Mouse (Mus musculus): Measurements from ENCODE around the gene Phrf1. TPM values are rescaled to one million over a fixed set of nuclear protein-coding genes. Genes with fewer than 3 reads are reported as not detected.

The Phrf1 gene
- polyA plus RNA-seq, 1 experiment from 2014 or later, result 56.7 TPM

DNA sequence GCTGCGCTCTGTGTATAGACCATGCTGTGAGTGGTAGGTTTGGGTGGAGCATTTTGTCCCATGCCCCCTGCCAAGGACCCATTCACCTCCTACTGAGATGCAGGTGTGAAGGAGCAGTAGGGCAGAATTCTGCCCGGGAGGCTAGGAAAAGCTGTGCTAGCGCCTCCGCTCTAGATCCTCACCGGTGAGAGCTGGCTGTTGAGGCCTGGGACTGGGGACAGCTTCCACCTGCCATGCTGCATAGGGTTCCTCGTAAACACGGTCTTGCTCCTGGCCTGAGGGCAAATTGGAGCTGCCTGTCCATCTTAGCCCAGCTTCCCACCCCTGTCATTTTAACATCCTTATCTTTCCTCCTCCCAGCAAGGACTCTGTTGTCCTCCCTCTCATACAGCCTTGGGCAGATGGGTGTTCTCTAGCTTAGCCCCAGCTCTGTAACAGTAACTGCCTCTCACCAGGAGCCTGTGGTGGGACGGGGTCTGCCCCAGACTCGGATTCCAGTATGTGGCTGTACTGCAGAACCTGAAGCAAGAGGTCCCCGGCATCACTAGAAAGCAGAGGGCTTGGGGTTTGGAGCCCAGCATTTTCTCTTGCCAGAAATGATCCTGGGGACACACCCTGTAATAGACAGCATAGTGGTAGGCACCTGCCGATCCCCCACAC, 35.6 kb downstream of the Phrf1 start:
- Histone ChIP-seq H3K36me3 (ENCODE audit: control insufficient read depth, insufficient read depth, low read length) (peaks cover 24% of the 10 kb centered on the region), H3K27ac (ENCODE audit: low read length) (no peak overlapping the region), H3K4me3 (ENCODE audit: low read length) (no peak overlapping the region), H3K9me3 (ENCODE audit: control insufficient read depth, low read length) (no peaks in the 10 kb centered on the region), H3K4me2 (ENCODE audit: low read depth, low read length) (no peak overlapping the region), H3K9ac (ENCODE audit: low read depth, low read length) (no peak overlapping the region), H3K4me1 (ENCODE audit: control insufficient read depth, insufficient read depth, low read length) (peaks cover 12% of the 10 kb centered on the region), H3K27me3 (replicated peaks; ENCODE audit: control insufficient read depth, insufficient read depth, low read length) (no peaks in the 10 kb centered on the region)
- no peak for ATAC-seq
- 72% methylated on average over 11 of the region's 11 CpGs for WGBS

DNA sequence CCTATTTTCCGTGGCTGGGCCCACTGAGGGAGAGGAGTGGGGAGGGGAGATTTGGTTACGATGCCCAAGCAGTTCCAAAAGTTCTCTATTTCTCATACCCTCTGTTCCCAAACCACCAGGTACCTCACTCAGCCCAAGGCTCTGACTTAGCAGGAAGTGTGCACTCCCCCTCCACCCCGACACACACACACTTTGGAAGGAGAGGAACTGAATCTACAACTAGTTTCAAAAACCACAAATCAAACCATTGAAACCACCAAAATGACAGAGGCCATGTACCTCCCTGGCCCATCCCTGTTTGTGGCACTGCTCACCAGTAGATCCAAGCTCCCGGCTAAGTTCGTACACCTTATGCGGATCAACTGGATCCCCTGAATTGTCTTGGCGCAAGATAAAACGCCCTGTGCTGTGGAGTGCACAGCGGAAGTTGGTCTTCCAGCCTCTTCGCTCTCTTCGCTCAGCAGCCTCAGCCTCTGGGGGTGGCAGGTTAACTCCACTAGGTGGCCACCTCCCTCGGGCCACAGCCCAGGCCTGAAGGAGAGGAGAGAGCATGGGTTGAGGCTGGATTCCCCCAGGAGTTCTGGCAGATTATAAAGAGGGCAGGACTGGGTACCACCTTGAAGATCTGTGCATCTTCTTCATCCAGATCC, 36.3 kb downstream of the Phrf1 start:
- 30% methylated on average over 12 of the region's 12 CpGs for WGBS
- Histone ChIP-seq H3K36me3 (ENCODE audit: control insufficient read depth, insufficient read depth, low read length) (peaks cover 20% of the 10 kb centered on the region), H3K4me3 (ENCODE audit: low read length) (0 out of 2 replicates have a peak overlapping the region, but pooled peaks have one; percentile 3), H3K9me3 (ENCODE audit: control insufficient read depth, low read length) (no peaks in the 10 kb centered on the region), H3K27me3 (replicated peaks; ENCODE audit: control insufficient read depth, insufficient read depth, low read length) (no peaks in the 10 kb centered on the region), H3K27ac (ENCODE audit: low read length) (no peak overlapping the region), H3K4me1 (ENCODE audit: control insufficient read depth, insufficient read depth, low read length) (peaks cover 12% of the 10 kb centered on the region), H3K9ac (ENCODE audit: low read depth, low read length) (peak overlapping the region; percentile 65; the same call in 1 of the 2 replicates), H3K4me2 (ENCODE audit: low read depth, low read length) (peak overlapping the region; percentile 58; the same call in 1 of the 2 replicates)
- peak; percentile 62 for ATAC-seq

DNA sequence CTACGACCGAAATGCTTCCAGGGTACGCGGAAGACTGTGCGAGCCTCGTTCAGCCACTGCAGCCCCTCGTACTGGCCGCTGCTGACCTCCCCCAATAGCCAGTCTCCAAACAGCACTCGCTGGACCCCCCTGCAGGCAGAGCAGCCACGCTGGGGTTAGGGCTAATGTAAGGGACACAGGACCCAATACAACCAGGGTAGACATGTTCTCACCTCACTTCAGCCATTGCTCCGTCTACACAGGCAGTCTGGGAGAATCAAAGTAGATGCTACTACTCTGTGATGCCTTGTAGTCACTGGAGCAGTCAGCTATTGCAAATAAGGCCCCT, 36.8 kb downstream of the Phrf1 start:
- H3K27ac ChIP-seq (ENCODE audit: low read length), result no peak overlapping the region
- H3K27me3 ChIP-seq (replicated peaks; ENCODE audit: control insufficient read depth, insufficient read depth, low read length), result no peaks in the 10 kb centered on the region
- H3K9ac ChIP-seq (ENCODE audit: low read depth, low read length), result peak overlapping the region; percentile 65; the same call in 1 of the 2 replicates
- 46% methylated on average over 11 of the region's 11 CpGs for WGBS
- peak overlapping the region; percentile 58 for H3K4me2 ChIP-seq (ENCODE audit: low read depth, low read length)
- ATAC-seq, result peak; percentile 16; the same call in 1 of the 2 replicates
- H3K4me3 ChIP-seq (ENCODE audit: low read length), result 0 out of 2 replicates have a peak overlapping the region, but pooled peaks have one; percentile 3
- H3K36me3 ChIP-seq (ENCODE audit: control insufficient read depth, insufficient read depth, low read length), result peaks cover 18% of the 10 kb centered on the region
- peaks cover 12% of the 10 kb centered on the region for H3K4me1 ChIP-seq (ENCODE audit: control insufficient read depth, insufficient read depth, low read length)
- no peaks in the 10 kb centered on the region for H3K9me3 ChIP-seq (ENCODE audit: control insufficient read depth, low read length)

DNA sequence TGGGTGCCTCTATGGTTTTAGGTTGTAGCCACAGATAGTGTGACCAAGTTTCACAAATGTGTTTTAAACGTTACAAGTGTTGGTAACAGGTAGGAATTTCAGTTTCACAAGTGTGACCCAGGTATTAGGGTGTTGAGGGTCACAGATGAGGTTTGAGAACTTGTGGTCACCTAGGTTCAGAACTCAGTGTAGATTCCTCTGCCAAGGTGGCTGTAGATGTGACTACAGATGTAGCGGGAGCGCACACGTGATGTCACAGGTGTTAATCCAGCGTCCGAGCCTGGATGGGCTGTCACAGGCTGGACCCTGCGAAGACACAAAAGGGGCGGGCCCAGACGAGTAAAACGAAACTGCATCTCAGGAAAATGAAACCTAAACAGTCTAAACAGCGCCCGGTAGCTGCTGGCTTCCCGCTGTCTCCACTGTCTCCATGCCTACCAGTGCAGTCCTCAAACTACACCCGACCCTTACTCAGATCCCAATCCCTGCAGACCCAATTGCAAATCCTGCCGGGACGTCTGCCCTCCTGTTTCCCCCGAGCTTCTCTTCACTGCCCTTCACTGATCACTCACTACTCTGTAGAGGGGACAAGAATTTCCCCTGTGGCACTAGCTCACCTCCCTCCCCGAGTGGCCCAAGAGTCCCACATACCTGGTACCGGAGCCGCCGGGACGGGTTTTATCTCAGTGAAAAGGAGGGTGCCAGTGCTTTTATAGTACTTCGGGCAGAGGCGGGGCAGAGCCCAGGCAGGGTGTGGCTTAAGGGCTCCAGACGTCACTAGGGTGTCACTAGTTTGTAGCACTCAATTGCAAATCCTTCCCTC, 37.4 kb downstream of the Phrf1 start, which contains the start of gene Irf7:
Gene Irf7, minus strand, starts transcription at position 743 of the 823 bp plus-strand sequence.
- peak within 1 kb of the TSS; percentile 58 for H3K4me2 ChIP-seq (ENCODE audit: low read depth, low read length)
- H3K9ac ChIP-seq (ENCODE audit: low read depth, low read length), result peak within 1 kb of the TSS; percentile 65
- no peaks in the 10 kb centered on the region for H3K27me3 ChIP-seq (replicated peaks; ENCODE audit: control insufficient read depth, insufficient read depth, low read length)
- H3K27ac ChIP-seq (ENCODE audit: low read length), result no peak within 1 kb of the TSS
- H3K4me3 ChIP-seq (ENCODE audit: low read length), result peak within 1 kb of the TSS; percentile 57
- H3K36me3 ChIP-seq (ENCODE audit: control insufficient read depth, insufficient read depth, low read length), result peaks cover 12% of the 10 kb centered on the region; the same call in 1 of the 2 replicates
- H3K4me1 ChIP-seq (ENCODE audit: control insufficient read depth, insufficient read depth, low read length), result peaks cover 12% of the 10 kb centered on the region
- 8% methylated on average over 25 of the region's 25 CpGs for WGBS
- ATAC-seq, result peak; percentile 80
- H3K9me3 ChIP-seq (ENCODE audit: control insufficient read depth, low read length), result no peaks in the 10 kb centered on the region

DNA sequence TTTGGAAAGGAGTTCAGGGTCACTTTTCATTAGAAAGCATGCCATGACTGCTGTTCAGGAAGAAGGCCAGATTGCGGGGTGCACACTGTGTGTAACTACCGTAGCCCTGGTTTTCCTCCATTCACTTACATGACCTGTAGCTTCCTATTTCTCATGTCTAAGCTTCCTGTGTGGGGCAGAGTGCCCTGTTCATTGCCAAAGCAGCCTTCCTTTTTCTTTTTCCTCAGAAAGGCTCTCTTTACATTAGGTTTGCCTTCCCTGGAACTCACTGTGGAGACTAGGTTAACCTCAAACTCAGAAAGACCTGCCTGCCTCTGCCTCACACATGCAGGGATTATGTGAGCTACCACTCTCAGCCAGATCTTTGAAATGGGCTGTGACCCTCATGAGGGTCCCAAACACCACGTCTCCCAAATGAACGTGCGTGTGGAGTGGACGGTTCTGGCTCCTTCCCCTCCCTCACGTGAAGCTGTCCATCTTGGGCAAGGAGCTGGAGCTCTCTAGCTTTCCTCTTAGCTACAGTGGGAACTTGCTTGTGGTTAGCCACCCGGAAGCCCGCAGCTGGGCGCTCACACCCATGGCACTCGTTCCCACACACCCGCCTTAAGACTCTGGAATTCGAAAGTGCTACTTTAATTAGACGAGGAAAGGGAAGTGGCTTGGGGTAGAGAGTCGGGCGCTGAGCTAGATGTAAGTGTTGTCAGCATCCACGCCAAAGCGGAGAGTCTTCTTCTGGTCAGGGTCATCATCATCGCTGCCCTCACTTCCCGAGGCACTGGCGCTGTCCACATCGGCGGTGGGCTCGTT, 40.1 kb downstream of the Phrf1 start:
- Histone ChIP-seq H3K4me2 (ENCODE audit: low read depth, low read length) (peak overlapping the region; percentile 30), H3K9ac (ENCODE audit: low read depth, low read length) (no peak overlapping the region), H3K27ac (ENCODE audit: low read length) (no peak overlapping the region), H3K9me3 (ENCODE audit: control insufficient read depth, low read length) (no peaks in the 10 kb centered on the region), H3K4me1 (ENCODE audit: control insufficient read depth, insufficient read depth, low read length) (peaks cover 12% of the 10 kb centered on the region), H3K4me3 (ENCODE audit: low read length) (no peak overlapping the region), H3K36me3 (ENCODE audit: control insufficient read depth, insufficient read depth, low read length) (no peaks in the 10 kb centered on the region), H3K27me3 (replicated peaks; ENCODE audit: control insufficient read depth, insufficient read depth, low read length) (no peaks in the 10 kb centered on the region)
- ATAC-seq, result no peak
- WGBS, result 76% methylated on average over 24 of the region's 24 CpGs

DNA sequence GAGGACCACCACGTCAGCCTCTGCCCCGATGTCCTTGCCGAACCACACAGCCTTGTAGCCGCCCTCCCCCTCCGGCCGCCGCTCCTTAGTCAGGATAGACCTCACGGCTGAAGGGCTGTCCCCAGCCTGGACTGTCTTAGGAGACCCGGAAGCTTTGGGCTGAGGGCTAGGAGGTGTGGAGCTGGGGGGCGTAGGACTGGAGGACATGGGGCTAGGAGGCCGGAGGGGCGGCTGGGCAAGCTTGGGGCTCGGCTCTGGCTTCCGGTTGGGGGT, 40.6 kb downstream of the Phrf1 start:
- Histone ChIP-seq H3K4me1 (ENCODE audit: control insufficient read depth, insufficient read depth, low read length) (peaks cover 12% of the 10 kb centered on the region), H3K4me2 (ENCODE audit: low read depth, low read length) (peak overlapping the region; percentile 30), H3K9me3 (ENCODE audit: control insufficient read depth, low read length) (no peaks in the 10 kb centered on the region), H3K9ac (ENCODE audit: low read depth, low read length) (no peak overlapping the region), H3K27me3 (replicated peaks; ENCODE audit: control insufficient read depth, insufficient read depth, low read length) (no peaks in the 10 kb centered on the region), H3K4me3 (ENCODE audit: low read length) (no peak overlapping the region), H3K36me3 (ENCODE audit: control insufficient read depth, insufficient read depth, low read length) (no peaks in the 10 kb centered on the region), H3K27ac (ENCODE audit: low read length) (no peak overlapping the region)
- ATAC-seq, result no peak
- 81% methylated on average over 14 of the region's 14 CpGs for WGBS

DNA sequence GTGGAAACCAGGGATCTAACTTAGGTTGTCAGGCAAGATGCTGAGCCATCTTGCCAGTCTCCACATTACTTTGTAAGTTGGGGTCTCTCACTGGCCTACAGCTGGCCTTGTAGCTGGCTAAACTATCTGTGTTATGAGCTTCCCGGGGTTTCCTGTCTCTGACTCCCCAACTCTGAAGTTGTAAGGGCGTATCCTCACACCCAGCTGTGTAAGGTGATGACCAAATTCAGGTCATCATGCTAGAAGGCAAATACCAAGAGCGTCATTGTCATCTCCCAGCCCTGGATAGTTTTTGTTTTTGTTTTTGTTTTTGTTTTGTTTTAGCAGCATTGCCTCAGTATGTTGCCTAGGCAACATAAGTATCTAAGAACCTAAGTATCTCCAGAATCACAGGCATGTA, 42.0 kb downstream of the Phrf1 start:
- no peaks in the 10 kb centered on the region for H3K27me3 ChIP-seq (replicated peaks; ENCODE audit: control insufficient read depth, insufficient read depth, low read length)
- H3K4me3 ChIP-seq (ENCODE audit: low read length), result no peak overlapping the region
- 86% methylated on average over 3 of the region's 3 CpGs for WGBS
- H3K4me2 ChIP-seq (ENCODE audit: low read depth, low read length), result no peak overlapping the region
- H3K9ac ChIP-seq (ENCODE audit: low read depth, low read length), result no peak overlapping the region
- H3K27ac ChIP-seq (ENCODE audit: low read length), result no peak overlapping the region
- H3K4me1 ChIP-seq (ENCODE audit: control insufficient read depth, insufficient read depth, low read length), result peaks cover 3% of the 10 kb centered on the region
- H3K36me3 ChIP-seq (ENCODE audit: control insufficient read depth, insufficient read depth, low read length), result no peaks in the 10 kb centered on the region
- no peak for ATAC-seq
- H3K9me3 ChIP-seq (ENCODE audit: control insufficient read depth, low read length), result no peaks in the 10 kb centered on the region

DNA sequence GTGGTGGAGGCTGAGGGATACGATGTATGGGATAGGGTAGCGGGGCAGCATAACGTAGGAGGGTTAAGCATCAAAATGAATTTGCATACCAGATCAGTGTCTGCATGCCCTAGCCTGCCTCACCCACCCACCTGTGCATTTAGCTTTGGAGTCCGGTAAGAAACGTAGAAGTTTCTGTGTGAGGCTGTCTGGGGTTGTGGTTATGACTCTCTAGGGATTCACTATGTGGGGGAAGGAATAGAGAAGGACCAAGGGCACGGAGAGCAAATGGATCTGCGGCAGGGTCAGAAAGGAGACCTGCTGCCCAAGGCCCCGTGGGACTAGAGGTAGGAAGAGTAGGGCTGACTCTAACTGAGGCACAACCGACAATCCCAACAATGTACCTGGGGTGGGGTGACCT, 46.8 kb downstream of the Phrf1 start:
- peaks cover 15% of the 10 kb centered on the region for H3K4me1 ChIP-seq (ENCODE audit: control insufficient read depth, insufficient read depth, low read length)
- peak overlapping the region; percentile 55 for H3K4me3 ChIP-seq (ENCODE audit: low read length)
- no peaks in the 10 kb centered on the region for H3K36me3 ChIP-seq (ENCODE audit: control insufficient read depth, insufficient read depth, low read length)
- ATAC-seq, result no peak
- H3K4me2 ChIP-seq (ENCODE audit: low read depth, low read length), result peak overlapping the region; percentile 50
- WGBS, result 75% methylated on average over 9 of the region's 9 CpGs
- H3K9ac ChIP-seq (ENCODE audit: low read depth, low read length), result peak overlapping the region; percentile 70
- H3K9me3 ChIP-seq (ENCODE audit: control insufficient read depth, low read length), result no peaks in the 10 kb centered on the region
- peak overlapping the region; percentile 93; the same call in 1 of the 2 replicates for H3K27ac ChIP-seq (ENCODE audit: low read length)
- no peaks in the 10 kb centered on the region for H3K27me3 ChIP-seq (replicated peaks; ENCODE audit: control insufficient read depth, insufficient read depth, low read length)

DNA sequence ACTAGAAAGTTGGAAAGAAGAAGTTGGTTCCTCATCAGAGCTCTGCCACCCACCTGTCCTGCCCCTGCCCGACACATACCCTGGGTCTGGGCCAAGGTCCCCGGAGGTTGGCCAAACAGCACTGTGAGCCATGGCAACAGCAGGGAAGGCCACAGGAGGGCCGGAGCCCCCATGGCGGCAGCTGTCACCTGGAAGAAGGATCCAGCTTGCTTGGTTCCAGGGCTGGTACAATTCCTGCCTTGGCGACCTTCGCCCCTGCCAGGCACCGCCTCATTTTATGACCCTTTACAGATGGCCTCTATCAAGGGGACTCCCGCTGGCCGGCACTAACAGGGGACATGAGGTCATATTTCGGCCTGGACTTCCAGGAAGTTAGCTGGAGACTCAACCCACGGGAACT, 48.0 kb downstream of the Phrf1 start, which contains the start of gene Cdhr5:
Gene Cdhr5, minus strand, starts transcription at position 241 of the 400 bp plus-strand sequence.
- H3K9ac ChIP-seq (ENCODE audit: low read depth, low read length), result peak within 1 kb of the TSS; percentile 70
- peak within 1 kb of the TSS; percentile 93 for H3K27ac ChIP-seq (ENCODE audit: low read length)
- no peaks in the 10 kb centered on the region for H3K9me3 ChIP-seq (ENCODE audit: control insufficient read depth, low read length)
- no peaks in the 10 kb centered on the region for H3K36me3 ChIP-seq (ENCODE audit: control insufficient read depth, insufficient read depth, low read length)
- peaks cover 15% of the 10 kb centered on the region for H3K4me1 ChIP-seq (ENCODE audit: control insufficient read depth, insufficient read depth, low read length)
- peak; percentile 85 for ATAC-seq
- H3K27me3 ChIP-seq (replicated peaks; ENCODE audit: control insufficient read depth, insufficient read depth, low read length), result no peaks in the 10 kb centered on the region
- WGBS, result 31% methylated on average over 11 of the region's 11 CpGs
- peak within 1 kb of the TSS; percentile 50 for H3K4me2 ChIP-seq (ENCODE audit: low read depth, low read length)
- peak within 1 kb of the TSS; percentile 55 for H3K4me3 ChIP-seq (ENCODE audit: low read length)

Data from intestine, embryonic 16.5 days (tissue).